ENCODE assay signal across 20 mouse cellular contexts in genomic region chr7:84256245-84256644, GRCm38 (mm10).
DNase-seq lines count a peak whose midpoint lies in the region; ATAC-seq and TF ChIP-seq lines count a peak whose summit lies in the region.
"Had no signal": no experiment of that assay in that cellular context is flagged by ENCODE, and none has a peak within 500 bp of the region (broad histone marks: within the 10 kb centered on the region; RNA-seq: fewer than 3 reads in every experiment).

No protein-coding gene starts in this region.

- H3K4me2 ChIP-seq in lung, embryonic 14.5 days = no peak overlapping the region
- H3K4me2 ChIP-seq: embryonic facial prominence, embryonic 15.5 days; heart, embryonic 12.5 days; hindbrain, embryonic 14.5 days had no signal

- no peaks in the 10 kb centered on the region for H3K79me2 ChIP-seq in C2C12 (ENCODE audit: control insufficient read depth, insufficient read depth)

- ATAC-seq in lung, embryonic 14.5 days (ENCODE audit: insufficient read depth) = no peak
- ATAC-seq: forebrain, embryonic 14.5 days had no signal

- H3K79me3 ChIP-seq in C2C12 (ENCODE audit: low read depth) = no peaks in the 10 kb centered on the region

- H3K4me3 ChIP-seq in lung, embryonic 14.5 days (ENCODE audit: low read depth, low read length) = no peak overlapping the region
- H3K4me3 ChIP-seq in C2C12 (ENCODE audit: insufficient read depth, poor library complexity, severe bottlenecking) = no peak overlapping the region
- H3K4me3 ChIP-seq: embryonic facial prominence, embryonic 15.5 days; erythroblast, embryonic 14.5 days; forebrain, embryonic 10.5 days; gastrocnemius, adult 2 months; heart, embryonic 12.5 days; hindbrain, embryonic 10.5 days had no signal

- no peak overlapping the region for H3ac ChIP-seq in C2C12 (ENCODE audit: control insufficient read depth, insufficient read length, low read depth)

- 26% methylated on average over 1 of the region's 1 CpGs for WGBS in lung, embryonic 14.5 days

- H3K9me3 ChIP-seq in lung, embryonic 14.5 days (ENCODE audit: low read depth, low read length) = no peaks in the 10 kb centered on the region
- H3K9me3 ChIP-seq: embryonic facial prominence, embryonic 15.5 days; forebrain, embryonic 10.5 days; G1E; heart, embryonic 12.5 days; hindbrain, embryonic 10.5 days had no signal

- peak; percentile 40 for DNase-seq in lung, embryonic 14.5 days
- no peak for DNase-seq in lung, postnatal 14 days
- peak; percentile 19 for DNase-seq in lung, postnatal 10 days
- no peak for DNase-seq in layer of hippocampus, adult 8-10 months (ENCODE audit: low spot score in 2 of 2)
- DNase-seq in liver = no peak
- no peak for DNase-seq in natural killer cell, adult 2 months (ENCODE audit: low spot score in 2 of 2)
- DNase-seq: adrenal gland, postnatal 14 days; cerebellum, adult 2 months; cerebellum, postnatal 10 days; gastrocnemius, adult 2 months; gastrocnemius, postnatal 25 days had no signal

- peaks cover 2% of the 10 kb centered on the region; the same call in 1 of the 2 replicates for H3K4me1 ChIP-seq in lung, embryonic 14.5 days (ENCODE audit: insufficient read depth)
- H3K4me1 ChIP-seq: embryonic facial prominence, embryonic 15.5 days; forebrain, embryonic 10.5 days; heart, embryonic 12.5 days; hindbrain, embryonic 10.5 days had no signal

- no peak for TF ChIP-seq CTCF in lung, embryonic 14.5 days (IDR thresholded peaks at IDR 0.05; ENCODE audit: low read depth)
- TF ChIP-seq CTCF in C2C12 (IDR thresholded peaks at IDR 0.05; ENCODE audit: control insufficient read depth, insufficient read depth, insufficient read length) = no peak

- H3K27ac ChIP-seq in lung, embryonic 14.5 days (ENCODE audit: low read depth) = no peak overlapping the region
- H3K27ac ChIP-seq: embryonic facial prominence, embryonic 15.5 days; forebrain, embryonic 10.5 days; gastrocnemius, adult 2 months; hindbrain, embryonic 10.5 days; hindbrain, embryonic 14.5 days had no signal

- H3K9ac ChIP-seq in lung, embryonic 14.5 days = no peak overlapping the region
- H3K9ac ChIP-seq: embryonic facial prominence, embryonic 15.5 days; heart, embryonic 12.5 days; hindbrain, embryonic 14.5 days had no signal

- peaks cover 2% of the 10 kb centered on the region; the same call in 1 of the 2 replicates for H3K36me3 ChIP-seq in lung, embryonic 14.5 days (ENCODE audit: insufficient read depth)
- no peaks in the 10 kb centered on the region for H3K36me3 ChIP-seq in C2C12 (ENCODE audit: control insufficient read depth, insufficient read depth)
- H3K36me3 ChIP-seq: embryonic facial prominence, embryonic 15.5 days; G1E; heart, embryonic 12.5 days had no signal

- no peaks in the 10 kb centered on the region for H3K27me3 ChIP-seq in lung, embryonic 14.5 days (ENCODE audit: insufficient read depth, low read length)
- H3K27me3 ChIP-seq in C2C12 (ENCODE audit: control insufficient read depth, insufficient read depth, insufficient read length) = no peaks in the 10 kb centered on the region
- H3K27me3 ChIP-seq: embryonic facial prominence, embryonic 15.5 days; heart, embryonic 12.5 days had no signal

TF ChIP-seq in C2C12, 6 proteins besides CTCF, POLR2A, EP300 and RAD21:
- TF ChIP-seq USF1 (IDR thresholded peaks at IDR 0.05; ENCODE audit: low read depth) = peak; percentile 51
- no peak for TF ChIP-seq MAX (IDR thresholded peaks at IDR 0.05)

Comparison
In these comparisons a context has a peak if more than half of its experiments do, and no peak if none do; other contexts are left out.
1. DNase-seq: peak in lung, embryonic 14.5 days (single experiment) and lung, postnatal 10 days (single experiment); none in lung, postnatal 14 days (single experiment), layer of hippocampus, adult 8-10 months (0 of 2), liver (single experiment) and natural killer cell, adult 2 months (0 of 2).